Mouse (Mus musculus) retina, adult 2 months (tissue): ENCODE measurements around the gene Dnttip1.
A peak's percentile ranks its signal among the peaks of the same experiment; 100 is the strongest.
"Not testable (repeated sequence)": the region's sequence is repeated elsewhere in the genome, so short reads cannot be mapped to it uniquely, and the experiment has no call there.

ENCODE experiments used
- DNase-seq: peaks from one replicate; pipeline ENCODE4 v3.0.0-alpha.2; 2012; ENCODE audit warnings: low read depth, low spot score

The Dnttip1 gene

GRCm38 (mm10) chr2:164779481-164780086 lies 33.8 kb downstream of the Dnttip1 start, which contains the start of gene Tnnc2:
Tnnc2 (minus strand) TSS chr2:164779967.
- DNase-seq = no peak

DNA sequence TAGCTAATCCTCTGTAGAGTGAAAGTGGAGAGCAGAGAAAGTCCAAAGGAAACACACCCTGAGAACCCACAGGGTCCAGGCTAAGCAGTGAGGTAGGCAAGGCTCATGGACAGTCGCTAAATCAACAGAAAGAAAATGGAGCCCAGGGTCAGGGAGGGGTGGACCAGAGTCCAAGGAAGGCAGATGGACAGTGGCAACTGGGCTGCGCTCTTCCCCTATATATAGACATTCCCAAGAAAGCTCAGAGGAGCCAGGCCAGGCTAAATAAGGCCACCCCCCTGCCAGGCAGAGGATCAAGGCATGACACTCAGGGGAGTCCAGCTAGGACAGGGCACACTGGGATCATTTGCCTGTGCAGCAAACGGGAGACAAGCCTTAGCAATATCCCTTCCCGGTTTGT lies 36.1 kb downstream of the Dnttip1 start:
- no peak for DNase-seq

GRCm38 (mm10) chr2:164783926-164784581 lies 38.3 kb downstream of the Dnttip1 start:
- no peak for DNase-seq

GRCm38 (mm10) chr2:164784869-164785420 lies 39.2 kb downstream of the Dnttip1 start:
- DNase-seq = no peak

GRCm38 (mm10) chr2:164785481-164786387 lies 40.0 kb downstream of the Dnttip1 start, which contains the start of gene Snx21:
Snx21 (plus strand) TSS chr2:164785823.
- DNase-seq = peak; percentile 85

- no peak for DNase-seq
Observed at GRCm38 (mm10) chr2:164786388-164786885, 40.7 kb downstream of the Dnttip1 start.

DNA sequence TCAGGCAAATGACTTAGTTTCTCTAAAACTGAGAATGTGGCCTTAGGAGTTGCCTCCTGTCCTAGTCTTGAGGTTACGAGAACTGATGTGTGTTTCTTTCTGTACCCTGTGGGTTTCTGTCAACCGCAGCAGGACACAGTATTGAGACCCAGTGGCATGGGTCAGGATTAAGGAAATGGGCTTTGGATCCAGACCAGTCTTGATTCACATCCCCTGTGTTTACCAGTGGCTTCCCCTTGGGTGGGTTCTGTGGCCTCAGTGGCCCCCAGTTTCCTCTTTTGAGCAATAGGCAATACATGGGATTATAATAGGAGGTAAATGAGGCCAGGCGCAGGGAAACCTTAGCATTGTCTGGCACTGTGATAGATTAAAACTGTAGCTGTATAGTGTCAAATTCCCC lies 41.2 kb downstream of the Dnttip1 start:
- no peak for DNase-seq

- no peak for DNase-seq
Observed at GRCm38 (mm10) chr2:164787779-164788178, 42.0 kb downstream of the Dnttip1 start.

DNA sequence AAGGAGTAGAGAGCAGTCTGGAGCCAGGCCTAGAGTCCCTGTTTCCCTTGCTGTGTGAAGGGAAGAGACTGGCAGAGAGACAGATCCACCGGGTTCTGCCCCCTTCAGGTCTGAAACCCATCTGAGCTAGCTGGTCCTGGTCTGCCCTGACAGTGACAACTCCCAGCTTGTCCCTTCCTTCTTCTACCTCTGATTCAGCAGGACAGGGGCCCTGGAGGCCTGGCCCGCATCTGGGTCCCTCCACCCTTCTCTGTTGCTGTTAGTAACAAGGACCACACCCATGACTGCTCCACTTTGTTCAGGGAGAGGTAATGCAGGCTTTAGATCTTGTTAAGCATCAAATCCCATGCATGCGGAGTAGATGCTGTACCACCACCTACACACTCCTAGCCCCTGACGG lies 42.6 kb downstream of the Dnttip1 start:
- no peak for DNase-seq

DNA sequence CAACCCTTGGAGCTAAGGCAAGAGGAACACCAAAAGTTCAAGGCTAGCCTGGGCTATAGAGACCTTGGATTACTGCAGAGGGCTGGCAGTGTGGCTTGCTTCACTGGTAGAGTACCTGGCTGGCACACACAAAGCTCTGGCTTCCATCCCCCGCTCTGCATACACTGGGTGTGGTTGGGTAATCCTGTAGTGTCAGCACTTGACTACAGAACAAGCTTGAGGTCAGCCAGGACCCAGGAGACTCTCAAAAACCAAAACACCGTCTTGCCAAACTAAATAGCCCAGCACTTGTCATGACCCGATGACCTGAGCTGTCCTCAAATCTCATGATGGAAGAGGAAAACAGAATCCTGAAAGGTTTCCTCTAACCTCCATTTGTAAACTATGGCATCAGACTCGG lies 44.7 kb downstream of the Dnttip1 start:
- DNase-seq = no peak

- no peak for DNase-seq
Observed at GRCm38 (mm10) chr2:164791841-164792261, 46.1 kb downstream of the Dnttip1 start.

GRCm38 (mm10) chr2:164792400-164793190 lies 46.8 kb downstream of the Dnttip1 start:
- DNase-seq = no peak

GRCm38 (mm10) chr2:164793236-164793635 lies 47.5 kb downstream of the Dnttip1 start:
- DNase-seq = no peak

DNA sequence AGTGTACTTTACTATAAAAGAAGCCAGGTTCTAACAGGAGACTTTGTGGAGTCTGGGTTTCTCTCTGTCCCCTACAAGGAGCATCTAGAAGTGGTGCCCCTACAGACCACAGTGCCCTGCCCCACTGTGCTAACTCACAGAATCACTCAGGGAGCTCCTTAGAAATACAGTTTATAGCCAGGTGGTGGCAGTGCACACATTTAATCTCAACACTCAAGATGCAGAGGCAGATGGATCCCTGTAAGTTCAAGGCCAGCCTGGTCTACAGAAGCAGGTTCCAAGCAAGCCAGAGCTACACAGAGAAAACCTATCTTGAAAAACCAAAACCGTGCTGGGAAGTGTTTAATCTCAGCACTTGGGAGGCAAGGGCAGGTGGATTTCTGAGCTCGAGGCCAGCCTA lies 48.0 kb downstream of the Dnttip1 start:
- no peak for DNase-seq

GRCm38 (mm10) chr2:164794293-164794692 lies 48.5 kb downstream of the Dnttip1 start:
- DNase-seq = peak; percentile 79

GRCm38 (mm10) chr2:164795868-164796267 lies 50.1 kb downstream of the Dnttip1 start:
- DNase-seq = no peak

- not testable (repeated sequence) for DNase-seq
Observed at GRCm38 (mm10) chr2:164798554-164798953, 52.8 kb downstream of the Dnttip1 start.

DNA sequence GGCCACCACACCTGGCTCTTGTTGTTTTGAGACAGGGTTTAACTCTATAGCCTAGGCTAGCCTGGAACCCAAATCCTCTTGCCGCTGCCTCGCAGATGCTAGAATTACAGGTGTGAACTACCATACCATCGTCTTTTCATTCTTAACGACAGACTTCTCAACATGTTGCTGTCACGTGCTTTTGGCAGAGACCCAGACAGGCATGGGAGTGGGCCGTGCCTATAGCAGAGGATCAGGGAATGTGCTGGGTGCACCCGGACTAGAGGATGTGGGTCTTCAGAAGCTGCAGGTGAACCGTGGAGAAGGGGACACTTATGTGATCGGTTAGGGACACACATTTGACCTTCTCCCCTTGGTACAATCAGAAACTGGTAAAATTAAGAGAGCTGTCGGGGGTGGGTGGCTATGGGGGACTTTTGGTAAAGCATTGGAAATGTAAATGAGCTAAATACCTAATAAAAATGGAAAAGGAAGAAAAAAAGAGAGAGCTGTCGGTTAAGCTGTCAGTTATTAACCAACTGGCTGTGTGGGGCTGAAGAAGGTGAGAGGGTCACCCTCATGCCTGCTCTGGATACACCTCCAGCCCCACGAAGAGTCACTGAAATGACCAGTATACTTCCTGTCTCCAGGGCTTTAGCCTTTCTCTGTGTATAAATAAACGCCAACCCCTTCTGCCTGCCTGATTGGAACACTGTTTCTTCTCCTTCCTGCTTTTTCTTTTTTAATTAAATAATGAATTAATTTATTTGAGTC lies 54.6 kb downstream of the Dnttip1 start:
- no peak for DNase-seq

- DNase-seq = no peak
Observed at GRCm38 (mm10) chr2:164803201-164803920, 57.6 kb downstream of the Dnttip1 start.

GRCm38 (mm10) chr2:164803921-164804313 lies 58.1 kb downstream of the Dnttip1 start:
- no peak for DNase-seq
